Mouse (Mus musculus) forebrain, embryonic 13.5 days (tissue): ENCODE measurements around the gene Gm20388. TPM values are rescaled to one million over a fixed set of nuclear protein-coding genes. Genes with fewer than 3 reads are reported as not detected.
A peak's percentile ranks its signal among the peaks of the same experiment; 100 is the strongest.

ENCODE experiments used
- ATAC-seq: fragments of 200-750 bp; cut with Nextera tagmentation; 2 replicates; pipeline ENCODE4 v1.8.0; 2017
- H3K27ac ChIP-seq: fragments of 300-500 bp; sonication (generic); 2 replicates; pipeline ENCODE4 v1.5.1; 2015; ENCODE audit warnings: inconsistent platforms, mild to moderate bottlenecking, moderate library complexity
- H3K27me3 ChIP-seq: fragments of 300-500 bp; sonication (generic); 2 replicates; pipeline ENCODE4 v1.6.1; 2015; ENCODE audit warnings: mild to moderate bottlenecking, inconsistent platforms
- H3K36me3 ChIP-seq: fragments of 300-500 bp; sonication (generic); 2 replicates; pipeline ENCODE4 v1.6.1; 2015; ENCODE audit warnings: mild to moderate bottlenecking, inconsistent platforms; ENCODE audit not compliant: poor library complexity, severe bottlenecking
- H3K4me1 ChIP-seq: fragments of 300-500 bp; sonication (generic); 2 replicates; pipeline ENCODE4 v1.6.1; 2015; ENCODE audit warnings: inconsistent platforms
- H3K4me2 ChIP-seq: fragments of 300-500 bp; sonication (generic); 2 replicates; pipeline ENCODE4 v1.6.1; 2015; ENCODE audit warnings: inconsistent platforms, mild to moderate bottlenecking, moderate library complexity
- H3K4me3 ChIP-seq: fragments of 300-500 bp; sonication (generic); 2 replicates; pipeline ENCODE4 v1.5.1; 2015; ENCODE audit warnings: mild to moderate bottlenecking, inconsistent platforms
- H3K9ac ChIP-seq: fragments of 300-500 bp; sonication (generic); 2 replicates; pipeline ENCODE4 v1.6.1; 2015; ENCODE audit warnings: mild to moderate bottlenecking, inconsistent platforms
- H3K9me3 ChIP-seq: fragments of 300-500 bp; sonication (generic); replicated peaks from 2 replicates; pipeline ENCODE4 v1.6.1; 2016; ENCODE audit warnings: inconsistent platforms
- WGBS: fragments of 180-500 bp; shearing (Covaris S2); methylation state at CpG from one replicate; pipeline ENCODE4 v1.1.7; 2015; 5-methylcytosine and 5-hydroxymethylcytosine counted together
- polyA plus RNA-seq: library from polyadenylated mRNA; unstranded; fragments of >200 nt; fragmentation: Nextera tagmentation; extraction: Ambion mirVana; gene quantifications from 2 replicates; pipeline ENCODE4 v1.2.1, GENCODE M21; 2015

The Gm20388 gene
- polyA plus RNA-seq, 1 experiment from 2014 or later = 5.6 TPM

- Histone ChIP-seq H3K9ac (no peak overlapping the region), H3K4me3 (no peak overlapping the region), H3K9me3 (no peaks in the 10 kb centered on the region), H3K27me3 (no peaks in the 10 kb centered on the region), H3K36me3 (no peaks in the 10 kb centered on the region), H3K4me2 (no peak overlapping the region), H3K27ac (no peak overlapping the region), H3K4me1 (no peaks in the 10 kb centered on the region)
- WGBS = 96% methylated on average over 1 of the region's 1 CpGs
- no peak for ATAC-seq
Measured at GRCm38 (mm10) chr8:123774491-123774890, 3863.8 kb downstream of the Gm20388 start.

- Histone ChIP-seq H3K36me3 (no peaks in the 10 kb centered on the region), H3K27ac (no peak overlapping the region), H3K4me3 (no peak overlapping the region), H3K9ac (no peak overlapping the region), H3K27me3 (no peaks in the 10 kb centered on the region), H3K4me1 (peaks cover 8% of the 10 kb centered on the region; the same call in 1 of the 2 replicates), H3K9me3 (no peaks in the 10 kb centered on the region), H3K4me2 (no peak overlapping the region)
- ATAC-seq = no peak
- 36% methylated on average over 7 of the region's 7 CpGs for WGBS
Measured at GRCm38 (mm10) chr8:123777319-123777718, 3866.7 kb downstream of the Gm20388 start.

GRCm38 (mm10) chr8:123780471-123780870 is 3869.8 kb downstream of the Gm20388 start:
- H3K9ac ChIP-seq = no peak overlapping the region
- H3K4me2 ChIP-seq = no peak overlapping the region
- H3K27ac ChIP-seq = no peak overlapping the region
- no peak for ATAC-seq
- H3K4me3 ChIP-seq = no peak overlapping the region
- no peaks in the 10 kb centered on the region for H3K9me3 ChIP-seq
- H3K4me1 ChIP-seq = peaks cover 8% of the 10 kb centered on the region; the same call in 1 of the 2 replicates
- no peaks in the 10 kb centered on the region for H3K36me3 ChIP-seq
- H3K27me3 ChIP-seq = no peaks in the 10 kb centered on the region
- 67% methylated on average over 3 of the region's 3 CpGs for WGBS

- Histone ChIP-seq H3K9me3 (no peaks in the 10 kb centered on the region), H3K27ac (no peak overlapping the region), H3K36me3 (no peaks in the 10 kb centered on the region), H3K9ac (no peak overlapping the region), H3K27me3 (no peaks in the 10 kb centered on the region), H3K4me1 (peaks cover 8% of the 10 kb centered on the region; the same call in 1 of the 2 replicates), H3K4me2 (no peak overlapping the region), H3K4me3 (no peak overlapping the region)
- 68% methylated on average over 8 of the region's 8 CpGs for WGBS
- no peak for ATAC-seq
Measured at GRCm38 (mm10) chr8:123781256-123781655, 3870.6 kb downstream of the Gm20388 start.

GRCm38 (mm10) chr8:123783525-123784249 is 3873.0 kb downstream of the Gm20388 start:
- Histone ChIP-seq H3K4me3 (no peak overlapping the region), H3K36me3 (no peaks in the 10 kb centered on the region), H3K27me3 (no peaks in the 10 kb centered on the region), H3K9ac (no peak overlapping the region), H3K27ac (no peak overlapping the region), H3K4me1 (peaks cover 8% of the 10 kb centered on the region; the same call in 1 of the 2 replicates), H3K4me2 (no peak overlapping the region), H3K9me3 (no peaks in the 10 kb centered on the region)
- ATAC-seq = peak; percentile 88
- 14% methylated on average over 6 of the region's 6 CpGs for WGBS

GRCm38 (mm10) chr8:123786166-123786565 is 3875.5 kb downstream of the Gm20388 start:
- H3K4me2 ChIP-seq = no peak overlapping the region
- H3K4me3 ChIP-seq = no peak overlapping the region
- no peak for ATAC-seq
- no peaks in the 10 kb centered on the region for H3K9me3 ChIP-seq
- no peak overlapping the region for H3K9ac ChIP-seq
- H3K27ac ChIP-seq = no peak overlapping the region
- H3K4me1 ChIP-seq = peaks cover 12% of the 10 kb centered on the region
- H3K27me3 ChIP-seq = no peaks in the 10 kb centered on the region
- no peaks in the 10 kb centered on the region for H3K36me3 ChIP-seq
- 75% methylated on average over 6 of the region's 6 CpGs for WGBS

GRCm38 (mm10) chr8:123786644-123787043 is 3876.0 kb downstream of the Gm20388 start:
- ATAC-seq = no peak
- H3K36me3 ChIP-seq = no peaks in the 10 kb centered on the region
- no peaks in the 10 kb centered on the region for H3K9me3 ChIP-seq
- H3K4me3 ChIP-seq = no peak overlapping the region
- H3K9ac ChIP-seq = no peak overlapping the region
- peaks cover 15% of the 10 kb centered on the region for H3K4me1 ChIP-seq
- no peaks in the 10 kb centered on the region for H3K27me3 ChIP-seq
- 73% methylated on average over 5 of the region's 6 CpGs for WGBS
- H3K4me2 ChIP-seq = no peak overlapping the region
- H3K27ac ChIP-seq = no peak overlapping the region

GRCm38 (mm10) chr8:123787254-123787897 is 3876.7 kb downstream of the Gm20388 start:
- no peaks in the 10 kb centered on the region for H3K9me3 ChIP-seq
- no peak overlapping the region for H3K27ac ChIP-seq
- no peak overlapping the region; the same call in 1 of the 2 replicates for H3K9ac ChIP-seq
- ATAC-seq = no peak
- H3K27me3 ChIP-seq = no peaks in the 10 kb centered on the region
- H3K4me1 ChIP-seq = peaks cover 19% of the 10 kb centered on the region
- no peak overlapping the region for H3K4me3 ChIP-seq
- no peak overlapping the region for H3K4me2 ChIP-seq
- WGBS = 64% methylated on average over 21 of the region's 21 CpGs
- H3K36me3 ChIP-seq = no peaks in the 10 kb centered on the region

GRCm38 (mm10) chr8:123788416-123789170 is 3878.0 kb downstream of the Gm20388 start:
- Histone ChIP-seq H3K27ac (no peak overlapping the region), H3K36me3 (no peaks in the 10 kb centered on the region), H3K4me3 (no peak overlapping the region), H3K4me2 (no peak overlapping the region), H3K4me1 (peaks cover 19% of the 10 kb centered on the region), H3K9me3 (no peaks in the 10 kb centered on the region), H3K27me3 (no peaks in the 10 kb centered on the region), H3K9ac (no peak overlapping the region)
- ATAC-seq = no peak
- 53% methylated on average over 14 of the region's 14 CpGs for WGBS

GRCm38 (mm10) chr8:123789461-123789860 is 3878.8 kb downstream of the Gm20388 start:
- Histone ChIP-seq H3K4me3 (no peak overlapping the region), H3K27ac (no peak overlapping the region), H3K9ac (no peak overlapping the region), H3K36me3 (no peaks in the 10 kb centered on the region), H3K27me3 (no peaks in the 10 kb centered on the region), H3K9me3 (no peaks in the 10 kb centered on the region), H3K4me1 (peaks cover 19% of the 10 kb centered on the region), H3K4me2 (no peak overlapping the region)
- WGBS = 78% methylated on average over 9 of the region's 9 CpGs
- ATAC-seq = no peak

- Histone ChIP-seq H3K9ac (no peak overlapping the region), H3K27ac (no peak overlapping the region), H3K27me3 (no peaks in the 10 kb centered on the region), H3K4me2 (no peak overlapping the region), H3K4me3 (no peak overlapping the region), H3K9me3 (no peaks in the 10 kb centered on the region), H3K4me1 (peaks cover 19% of the 10 kb centered on the region), H3K36me3 (no peaks in the 10 kb centered on the region)
- WGBS = under 1% methylated on average over 4 of the region's 4 CpGs
- peak; percentile 53 for ATAC-seq
Measured at GRCm38 (mm10) chr8:123789970-123790369, 3879.3 kb downstream of the Gm20388 start.
